Comparison of ENCODE assay signal across 8 mouse cellular contexts in genomic region chr7:101503351-101503750, GRCm38 (mm10).
A peak's percentile ranks its signal among the peaks of the same experiment; 100 is the strongest.
DNase-seq lines count a peak whose midpoint lies in the region; ATAC-seq and TF ChIP-seq lines count a peak whose summit lies in the region.

No protein-coding gene starts in this region.

- 26% methylated on average over 8 of the region's 8 CpGs for WGBS in midbrain, embryonic 14.5 days
- WGBS in stomach, postnatal 0 days = 25% methylated on average over 8 of the region's 8 CpGs

- TF ChIP-seq EP300 in stomach, postnatal 0 days (optimal IDR thresholded peaks at IDR 0.05) = no peak

- TF ChIP-seq CTCF in E14TG2a.4 (conservative IDR thresholded peaks at IDR 0.05; ENCODE audit: low read length) = peak; percentile 59
- TF ChIP-seq CTCF in stomach, postnatal 0 days (IDR thresholded peaks at IDR 0.05; ENCODE audit: low read depth) = peak; percentile 94

- no peak overlapping the region for H3K9ac ChIP-seq in midbrain, embryonic 14.5 days (replicated peaks; ENCODE audit: low read length)
- no peak overlapping the region for H3K9ac ChIP-seq in stomach, postnatal 0 days (ENCODE audit: low read length)

- ATAC-seq in frontal cortex, adult (ENCODE audit: low TSS enrichment) = 0 out of 2 replicates have a peak, but pooled peaks have one; percentile 7
- ATAC-seq in midbrain, embryonic 14.5 days (ENCODE audit: low FRiP score, low TSS enrichment) = no peak; the same call in 1 of the 2 replicates
- ATAC-seq in stomach, postnatal 0 days (ENCODE audit: low FRiP score, low TSS enrichment) = 0 out of 2 replicates have a peak, but pooled peaks have one; percentile 40

- peaks cover 62% of the 10 kb centered on the region for H3K4me1 ChIP-seq in E14TG2a.4 (replicated peaks; ENCODE audit: low read depth, low read length)
- no peaks in the 10 kb centered on the region for H3K4me1 ChIP-seq in midbrain, embryonic 14.5 days (ENCODE audit: control insufficient read depth, insufficient read depth, low read length)
- peaks cover 4% of the 10 kb centered on the region; the same call in 1 of the 2 replicates for H3K4me1 ChIP-seq in stomach, postnatal 0 days (replicated peaks; ENCODE audit: control insufficient read depth, insufficient read depth)

- no peak overlapping the region for H3K27ac ChIP-seq in midbrain, embryonic 14.5 days (replicated peaks; ENCODE audit: low read depth, low read length)
- H3K27ac ChIP-seq in stomach, postnatal 0 days (replicated peaks) = no peak overlapping the region

- H3K9me3 ChIP-seq in E14TG2a.4 (ENCODE audit: low read length) = no peaks in the 10 kb centered on the region
- no peaks in the 10 kb centered on the region for H3K9me3 ChIP-seq in midbrain, embryonic 14.5 days (ENCODE audit: control insufficient read depth, low read length)
- no peaks in the 10 kb centered on the region for H3K9me3 ChIP-seq in stomach, postnatal 0 days (ENCODE audit: control insufficient read depth, low read length)

- H3K27me3 ChIP-seq in E14TG2a.4 (ENCODE audit: insufficient read depth, low read length) = peaks cover 60% of the 10 kb centered on the region
- peaks cover 9% of the 10 kb centered on the region for H3K27me3 ChIP-seq in midbrain, embryonic 14.5 days (ENCODE audit: control insufficient read depth, insufficient read depth, low read length)
- no peaks in the 10 kb centered on the region for H3K27me3 ChIP-seq in stomach, postnatal 0 days (ENCODE audit: control insufficient read depth, insufficient read depth, low read length)

- H3K36me3 ChIP-seq in E14TG2a.4 (ENCODE audit: insufficient read depth, low read length) = no peaks in the 10 kb centered on the region
- no peaks in the 10 kb centered on the region for H3K36me3 ChIP-seq in midbrain, embryonic 14.5 days (ENCODE audit: control insufficient read depth, insufficient read depth, low read length)
- H3K36me3 ChIP-seq in stomach, postnatal 0 days (ENCODE audit: control insufficient read depth, insufficient read depth, low read length) = no peaks in the 10 kb centered on the region

- no peak overlapping the region for H3K4me3 ChIP-seq in E14TG2a.4 (replicated peaks; ENCODE audit: low read length)
- H3K4me3 ChIP-seq in midbrain, embryonic 14.5 days (replicated peaks; ENCODE audit: low read depth, low read length) = no peak overlapping the region
- H3K4me3 ChIP-seq in stomach, postnatal 0 days (ENCODE audit: low read depth, low read length) = no peak overlapping the region

- DNase-seq in frontal cortex, postnatal 14 days (ENCODE audit: low spot score in 2 of 2) = no peak
- DNase-seq in cerebellum, adult 8-10 months = peak; percentile 22
- DNase-seq in gastrocnemius, postnatal 25 days = peak; percentile 41
- peak; percentile 58 to 76 for DNase-seq in kidney, postnatal 25 days
- peak; percentile 77 for DNase-seq in midbrain, embryonic 14.5 days
- DNase-seq in stomach, postnatal 0 days (ENCODE audit: low spot score) = peak; percentile 64

- H3K4me2 ChIP-seq in midbrain, embryonic 14.5 days (ENCODE audit: low read length) = no peak overlapping the region
- no peak overlapping the region for H3K4me2 ChIP-seq in stomach, postnatal 0 days (replicated peaks; ENCODE audit: low read depth)

Comparison
In these comparisons a context has a peak if more than half of its experiments do, and no peak if none do; other contexts are left out.
1. DNase-seq: peak in cerebellum, adult 8-10 months (single experiment), gastrocnemius, postnatal 25 days (single experiment), kidney, postnatal 25 days (2 of 2), midbrain, embryonic 14.5 days (single experiment) and stomach, postnatal 0 days (single experiment); none in frontal cortex, postnatal 14 days (0 of 2).